ENCODE assay signal across 8 mouse cellular contexts in genomic region chr13:56609103-56609856, GRCm38 (mm10). TPM values are rescaled to one million over a fixed set of nuclear protein-coding genes. Genes with fewer than 3 reads are reported as not detected.
A peak's percentile ranks its signal among the peaks of the same experiment; 100 is the strongest.
DNase-seq lines count a peak whose midpoint lies in the region; ATAC-seq and TF ChIP-seq lines count a peak whose summit lies in the region.

TSS of gene Tgfbi (plus strand) at chr13:56609523.

- TF ChIP-seq CTCF in brain, embryonic 14.5 days (IDR thresholded peaks at IDR 0.05; ENCODE audit: borderline replicate concordance, extremely low read depth, insufficient read depth, insufficient read length), result no peak

- H3K9ac ChIP-seq in hindbrain, embryonic 14.5 days, result peak within 1 kb of the TSS; percentile 62
- H3K9ac ChIP-seq in liver, embryonic 11.5 days (ENCODE audit: low read depth, low read length), result peak within 1 kb of the TSS; percentile 46
- H3K9ac ChIP-seq in midbrain, embryonic 16.5 days (ENCODE audit: low read depth, low read length), result peak within 1 kb of the TSS; percentile 54

- peak within 1 kb of the TSS; percentile 95 for H3K4me2 ChIP-seq in hindbrain, embryonic 14.5 days (replicated peaks)
- peak within 1 kb of the TSS; percentile 75 for H3K4me2 ChIP-seq in liver, embryonic 11.5 days
- H3K4me2 ChIP-seq in midbrain, embryonic 16.5 days (ENCODE audit: low read length), result peak within 1 kb of the TSS; percentile 90

- H3K27ac ChIP-seq in hindbrain, embryonic 14.5 days, result no peak within 1 kb of the TSS
- no peak within 1 kb of the TSS for H3K27ac ChIP-seq in liver, embryonic 11.5 days (ENCODE audit: low read depth, low read length)
- no peak within 1 kb of the TSS for H3K27ac ChIP-seq in midbrain, embryonic 16.5 days (ENCODE audit: low read length)

- no peaks in the 10 kb centered on the region for H3K36me3 ChIP-seq in hindbrain, embryonic 14.5 days (replicated peaks; ENCODE audit: control insufficient read depth, insufficient read depth)
- H3K36me3 ChIP-seq in liver, embryonic 11.5 days (ENCODE audit: control insufficient read depth, insufficient read depth, low read length), result no peaks in the 10 kb centered on the region
- H3K36me3 ChIP-seq in midbrain, embryonic 16.5 days (ENCODE audit: control insufficient read depth, insufficient read depth, low read length), result no peaks in the 10 kb centered on the region

- TF ChIP-seq POLR2A in brain, embryonic 14.5 days (IDR thresholded peaks at IDR 0.05; ENCODE audit: borderline replicate concordance, extremely low read depth, insufficient read depth, insufficient read length, poor library complexity, severe bottlenecking), result no peak

- H3K27me3 ChIP-seq in hindbrain, embryonic 14.5 days (ENCODE audit: control insufficient read depth, insufficient read depth, low read length), result peaks cover 19% of the 10 kb centered on the region
- peaks cover 19% of the 10 kb centered on the region for H3K27me3 ChIP-seq in liver, embryonic 11.5 days (replicated peaks; ENCODE audit: control insufficient read depth, insufficient read depth, low read length)
- peaks cover 39% of the 10 kb centered on the region for H3K27me3 ChIP-seq in midbrain, embryonic 16.5 days (ENCODE audit: control insufficient read depth, insufficient read depth, low read depth, low read length)

- H3K4me3 ChIP-seq in hindbrain, embryonic 14.5 days (replicated peaks; ENCODE audit: low read length), result peak within 1 kb of the TSS; percentile 39
- peak within 1 kb of the TSS; percentile 47 for H3K4me3 ChIP-seq in liver, embryonic 11.5 days (ENCODE audit: low read depth, low read length)
- peak within 1 kb of the TSS; percentile 42 for H3K4me3 ChIP-seq in midbrain, embryonic 16.5 days (ENCODE audit: low read depth, low read length)

- peak; percentile 57 for ATAC-seq in hindbrain, embryonic 14.5 days (ENCODE audit: low FRiP score)
- ATAC-seq in liver, embryonic 11.5 days (replicated peaks; ENCODE audit: low FRiP score), result peak; percentile 60; the same call in 1 of the 2 replicates
- ATAC-seq in midbrain, embryonic 16.5 days, result peak; percentile 48; the same call in 1 of the 2 replicates

- peaks cover 10% of the 10 kb centered on the region; the same call in 1 of the 2 replicates for H3K4me1 ChIP-seq in hindbrain, embryonic 14.5 days (replicated peaks; ENCODE audit: control insufficient read depth, insufficient read depth, low read length)
- peaks cover 21% of the 10 kb centered on the region for H3K4me1 ChIP-seq in liver, embryonic 11.5 days (replicated peaks; ENCODE audit: control insufficient read depth, insufficient read depth, low read length)
- H3K4me1 ChIP-seq in midbrain, embryonic 16.5 days (ENCODE audit: control insufficient read depth, insufficient read depth, low read length), result peaks cover 16% of the 10 kb centered on the region

- DNase-seq in layer of hippocampus, adult 11-12 months (ENCODE audit: low spot score), result peak; percentile 42
- no peak for DNase-seq in layer of hippocampus, adult 18-20 months (ENCODE audit: low spot score in 2 of 2)
- DNase-seq in brain, embryonic 14.5 days (ENCODE audit: low read depth), result peak; percentile 58
- peak; percentile 67 for DNase-seq in gastrocnemius, postnatal 10 days
- DNase-seq in hindbrain, embryonic 14.5 days (ENCODE audit: low spot score), result no peak
- peak; percentile 58 for DNase-seq in liver, embryonic 11.5 days (ENCODE audit: low spot score)
- DNase-seq in urinary bladder, adult 2 months (ENCODE audit: low spot score), result peak; percentile 38

- H3K9me3 ChIP-seq in hindbrain, embryonic 14.5 days (ENCODE audit: control insufficient read depth, low read length), result no peaks in the 10 kb centered on the region
- no peaks in the 10 kb centered on the region for H3K9me3 ChIP-seq in liver, embryonic 11.5 days (ENCODE audit: control insufficient read depth, low read length)
- no peaks in the 10 kb centered on the region for H3K9me3 ChIP-seq in midbrain, embryonic 16.5 days (replicated peaks; ENCODE audit: control insufficient read depth, low read length, poor library complexity, severe bottlenecking)

- WGBS in hindbrain, embryonic 14.5 days, result 3% methylated on average over 36 of the region's 36 CpGs
- WGBS in liver, embryonic 11.5 days, result 3% methylated on average over 33 of the region's 36 CpGs
- WGBS in midbrain, embryonic 16.5 days, result 3% methylated on average over 31 of the region's 36 CpGs

RNA-seq across cellular contexts. Expression of gene Tgfbi, which starts in this region (rescaled TPM):
- 1 to 10 TPM; 2.4 to 3.2 TPM for total RNA-seq in layer of hippocampus, adult 18-20 months (2021)
- 4.1 and 7.0 TPM in 2 replicates for polyA plus RNA-seq in brain, embryonic 14.5 days (2012; rRNA removed)
- 10 to 100 TPM; 61.2 to 76.3 TPM for total RNA-seq in gastrocnemius, postnatal 10 days (2021)
- polyA plus RNA-seq in hindbrain, embryonic 14.5 days (2014; fragmentation: Nextera tagmentation; extraction: Ambion mirVana), result 5.2 and 7.1 TPM in 2 replicates
- polyA plus RNA-seq in liver, embryonic 11.5 days (2014; fragmentation: Nextera tagmentation; extraction: Ambion mirVana), result 27.6 and 28.2 TPM in 2 replicates
- 2.9 and 4.1 TPM in 2 replicates for polyA plus RNA-seq in midbrain, embryonic 16.5 days (2015; fragmentation: Nextera tagmentation; extraction: Ambion mirVana)
- 151 and 155 TPM in 2 replicates for polyA plus RNA-seq in urinary bladder, adult 2 months (2012; rRNA removed)

Comparison
In these comparisons a context has a peak if more than half of its experiments do, and no peak if none do; other contexts are left out.
1. RNA of gene Tgfbi (total RNA-seq): 61.2 to 76.3 TPM in gastrocnemius, postnatal 10 days; 2.4 to 3.2 TPM in layer of hippocampus, adult 18-20 months; every median in the first group is over 10 times any median in the second.
2. DNase-seq: peak in layer of hippocampus, adult 11-12 months (single experiment), brain, embryonic 14.5 days (single experiment), gastrocnemius, postnatal 10 days (single experiment), liver, embryonic 11.5 days (single experiment) and urinary bladder, adult 2 months (single experiment); none in layer of hippocampus, adult 18-20 months (0 of 2) and hindbrain, embryonic 14.5 days (single experiment).
3. Peak in every context shown above with its lines, with median percentiles within 50 percentile points of each other: ATAC-seq, H3K4me2 ChIP-seq, H3K4me3 ChIP-seq and H3K9ac ChIP-seq.